Mouse (Mus musculus): Measurements from ENCODE around the gene Ppp1r15a. TPM values are rescaled to one million over a fixed set of nuclear protein-coding genes. Genes with fewer than 3 reads are reported as not detected.

Ppp1r15a gene
- polyA plus RNA-seq, 1 experiment from 2014 or later = 19.1 TPM

- 0 out of 2 replicates have a peak overlapping the region, but pooled peaks have one; percentile 6 for H3K9ac ChIP-seq (ENCODE audit: low read depth, low read length)
- H3K4me3 ChIP-seq (ENCODE audit: low read length) = no peak overlapping the region
- no peak for ATAC-seq
- WGBS = 72% methylated on average over 8 of the region's 8 CpGs
- H3K4me1 ChIP-seq (ENCODE audit: control insufficient read depth, insufficient read depth, low read length) = peaks cover 23% of the 10 kb centered on the region
- peak overlapping the region; percentile 82 for H3K27ac ChIP-seq (ENCODE audit: low read length)
- H3K9me3 ChIP-seq (ENCODE audit: control insufficient read depth, low read length) = no peaks in the 10 kb centered on the region
- no peaks in the 10 kb centered on the region for H3K36me3 ChIP-seq (ENCODE audit: control insufficient read depth, insufficient read depth, low read length)
- no peaks in the 10 kb centered on the region for H3K27me3 ChIP-seq (replicated peaks; ENCODE audit: control insufficient read depth, insufficient read depth, low read length)
- H3K4me2 ChIP-seq (ENCODE audit: low read depth, low read length) = no peak overlapping the region
Observed at GRCm38 (mm10) chr7:45567112-45567779, 41.2 kb upstream of the Ppp1r15a start.

- Histone ChIP-seq H3K4me2 (ENCODE audit: low read depth, low read length) (no peak overlapping the region), H3K4me3 (ENCODE audit: low read length) (no peak overlapping the region), H3K9ac (ENCODE audit: low read depth, low read length) (no peak overlapping the region), H3K36me3 (ENCODE audit: control insufficient read depth, insufficient read depth, low read length) (no peaks in the 10 kb centered on the region), H3K4me1 (ENCODE audit: control insufficient read depth, insufficient read depth, low read length) (peaks cover 19% of the 10 kb centered on the region), H3K27me3 (replicated peaks; ENCODE audit: control insufficient read depth, insufficient read depth, low read length) (no peaks in the 10 kb centered on the region), H3K27ac (ENCODE audit: low read length) (no peak overlapping the region), H3K9me3 (ENCODE audit: control insufficient read depth, low read length) (no peaks in the 10 kb centered on the region)
- WGBS = 94% methylated on average over 9 of the region's 9 CpGs
- no peak for ATAC-seq
Observed at GRCm38 (mm10) chr7:45565446-45565845, 39.4 kb upstream of the Ppp1r15a start.

GRCm38 (mm10) chr7:45564811-45565210 is 38.7 kb upstream of the Ppp1r15a start:
- H3K27ac ChIP-seq (ENCODE audit: low read length) = no peak overlapping the region
- no peak overlapping the region for H3K4me2 ChIP-seq (ENCODE audit: low read depth, low read length)
- H3K4me3 ChIP-seq (ENCODE audit: low read length) = no peak overlapping the region
- H3K27me3 ChIP-seq (replicated peaks; ENCODE audit: control insufficient read depth, insufficient read depth, low read length) = no peaks in the 10 kb centered on the region
- H3K9ac ChIP-seq (ENCODE audit: low read depth, low read length) = no peak overlapping the region
- H3K9me3 ChIP-seq (ENCODE audit: control insufficient read depth, low read length) = no peaks in the 10 kb centered on the region
- peaks cover 16% of the 10 kb centered on the region for H3K4me1 ChIP-seq (ENCODE audit: control insufficient read depth, insufficient read depth, low read length)
- ATAC-seq = no peak
- no peaks in the 10 kb centered on the region for H3K36me3 ChIP-seq (ENCODE audit: control insufficient read depth, insufficient read depth, low read length)
- WGBS = 63% methylated on average over 2 of the region's 2 CpGs

GRCm38 (mm10) chr7:45561624-45562520 is 35.8 kb upstream of the Ppp1r15a start:
- no peaks in the 10 kb centered on the region for H3K27me3 ChIP-seq (replicated peaks; ENCODE audit: control insufficient read depth, insufficient read depth, low read length)
- ATAC-seq = peak; percentile 67
- no peaks in the 10 kb centered on the region for H3K9me3 ChIP-seq (ENCODE audit: control insufficient read depth, low read length)
- H3K9ac ChIP-seq (ENCODE audit: low read depth, low read length) = peak overlapping the region; percentile 17; the same call in 1 of the 2 replicates
- peaks cover 14% of the 10 kb centered on the region for H3K4me1 ChIP-seq (ENCODE audit: control insufficient read depth, insufficient read depth, low read length)
- WGBS = 42% methylated on average over 12 of the region's 12 CpGs
- no peaks in the 10 kb centered on the region for H3K36me3 ChIP-seq (ENCODE audit: control insufficient read depth, insufficient read depth, low read length)
- peak overlapping the region; percentile 2; the same call in 1 of the 2 replicates for H3K4me3 ChIP-seq (ENCODE audit: low read length)
- H3K27ac ChIP-seq (ENCODE audit: low read length) = peak overlapping the region; percentile 39; the same call in 1 of the 2 replicates
- H3K4me2 ChIP-seq (ENCODE audit: low read depth, low read length) = peak overlapping the region; percentile 41

- ATAC-seq = peak; percentile 49; the same call in 1 of the 2 replicates
- Histone ChIP-seq H3K4me2 (ENCODE audit: low read depth, low read length) (peak overlapping the region; percentile 41; the same call in 1 of the 2 replicates), H3K36me3 (ENCODE audit: control insufficient read depth, insufficient read depth, low read length) (no peaks in the 10 kb centered on the region), H3K9me3 (ENCODE audit: control insufficient read depth, low read length) (no peaks in the 10 kb centered on the region), H3K4me3 (ENCODE audit: low read length) (no peak overlapping the region), H3K27me3 (replicated peaks; ENCODE audit: control insufficient read depth, insufficient read depth, low read length) (no peaks in the 10 kb centered on the region), H3K9ac (ENCODE audit: low read depth, low read length) (peak overlapping the region; percentile 17; the same call in 1 of the 2 replicates), H3K4me1 (ENCODE audit: control insufficient read depth, insufficient read depth, low read length) (peaks cover 14% of the 10 kb centered on the region), H3K27ac (ENCODE audit: low read length) (no peak overlapping the region)
- WGBS = 24% methylated on average over 17 of the region's 17 CpGs
Observed at GRCm38 (mm10) chr7:45560843-45561623, 35.0 kb upstream of the Ppp1r15a start.

GRCm38 (mm10) chr7:45560241-45560640 is 34.2 kb upstream of the Ppp1r15a start:
- Histone ChIP-seq H3K27me3 (replicated peaks; ENCODE audit: control insufficient read depth, insufficient read depth, low read length) (no peaks in the 10 kb centered on the region), H3K27ac (ENCODE audit: low read length) (no peak overlapping the region), H3K4me1 (ENCODE audit: control insufficient read depth, insufficient read depth, low read length) (peaks cover 14% of the 10 kb centered on the region), H3K36me3 (ENCODE audit: control insufficient read depth, insufficient read depth, low read length) (no peaks in the 10 kb centered on the region), H3K9ac (ENCODE audit: low read depth, low read length) (no peak overlapping the region), H3K4me3 (ENCODE audit: low read length) (no peak overlapping the region), H3K9me3 (ENCODE audit: control insufficient read depth, low read length) (no peaks in the 10 kb centered on the region), H3K4me2 (ENCODE audit: low read depth, low read length) (no peak overlapping the region)
- 79% methylated on average over 7 of the region's 7 CpGs for WGBS
- no peak for ATAC-seq

GRCm38 (mm10) chr7:45558907-45559306 is 32.8 kb upstream of the Ppp1r15a start:
- peaks cover 14% of the 10 kb centered on the region for H3K4me1 ChIP-seq (ENCODE audit: control insufficient read depth, insufficient read depth, low read length)
- H3K27me3 ChIP-seq (replicated peaks; ENCODE audit: control insufficient read depth, insufficient read depth, low read length) = no peaks in the 10 kb centered on the region
- WGBS = 28% methylated on average over 6 of the region's 6 CpGs
- ATAC-seq = peak; percentile 34; the same call in 1 of the 2 replicates
- no peaks in the 10 kb centered on the region for H3K36me3 ChIP-seq (ENCODE audit: control insufficient read depth, insufficient read depth, low read length)
- H3K9me3 ChIP-seq (ENCODE audit: control insufficient read depth, low read length) = no peaks in the 10 kb centered on the region
- H3K4me2 ChIP-seq (ENCODE audit: low read depth, low read length) = no peak overlapping the region
- H3K27ac ChIP-seq (ENCODE audit: low read length) = no peak overlapping the region
- H3K9ac ChIP-seq (ENCODE audit: low read depth, low read length) = peak overlapping the region; percentile 6; the same call in 1 of the 2 replicates
- H3K4me3 ChIP-seq (ENCODE audit: low read length) = no peak overlapping the region

- no peaks in the 10 kb centered on the region for H3K27me3 ChIP-seq (replicated peaks; ENCODE audit: control insufficient read depth, insufficient read depth, low read length)
- H3K27ac ChIP-seq (ENCODE audit: low read length) = no peak overlapping the region
- 0 out of 2 replicates have a peak, but pooled peaks have one; percentile 37 for ATAC-seq
- 32% methylated on average over 8 of the region's 8 CpGs for WGBS
- H3K9me3 ChIP-seq (ENCODE audit: control insufficient read depth, low read length) = no peaks in the 10 kb centered on the region
- no peak overlapping the region for H3K4me3 ChIP-seq (ENCODE audit: low read length)
- 0 out of 2 replicates have a peak, but pooled peaks cover 4% of the 10 kb centered on the region for H3K4me1 ChIP-seq (ENCODE audit: control insufficient read depth, insufficient read depth, low read length)
- H3K4me2 ChIP-seq (ENCODE audit: low read depth, low read length) = no peak overlapping the region
- H3K36me3 ChIP-seq (ENCODE audit: control insufficient read depth, insufficient read depth, low read length) = no peaks in the 10 kb centered on the region
- H3K9ac ChIP-seq (ENCODE audit: low read depth, low read length) = no peak overlapping the region
Observed at GRCm38 (mm10) chr7:45555787-45556186, 29.7 kb upstream of the Ppp1r15a start.
